9 mouse cellular contexts compared by ENCODE assay signal in the genomic region with DNA sequence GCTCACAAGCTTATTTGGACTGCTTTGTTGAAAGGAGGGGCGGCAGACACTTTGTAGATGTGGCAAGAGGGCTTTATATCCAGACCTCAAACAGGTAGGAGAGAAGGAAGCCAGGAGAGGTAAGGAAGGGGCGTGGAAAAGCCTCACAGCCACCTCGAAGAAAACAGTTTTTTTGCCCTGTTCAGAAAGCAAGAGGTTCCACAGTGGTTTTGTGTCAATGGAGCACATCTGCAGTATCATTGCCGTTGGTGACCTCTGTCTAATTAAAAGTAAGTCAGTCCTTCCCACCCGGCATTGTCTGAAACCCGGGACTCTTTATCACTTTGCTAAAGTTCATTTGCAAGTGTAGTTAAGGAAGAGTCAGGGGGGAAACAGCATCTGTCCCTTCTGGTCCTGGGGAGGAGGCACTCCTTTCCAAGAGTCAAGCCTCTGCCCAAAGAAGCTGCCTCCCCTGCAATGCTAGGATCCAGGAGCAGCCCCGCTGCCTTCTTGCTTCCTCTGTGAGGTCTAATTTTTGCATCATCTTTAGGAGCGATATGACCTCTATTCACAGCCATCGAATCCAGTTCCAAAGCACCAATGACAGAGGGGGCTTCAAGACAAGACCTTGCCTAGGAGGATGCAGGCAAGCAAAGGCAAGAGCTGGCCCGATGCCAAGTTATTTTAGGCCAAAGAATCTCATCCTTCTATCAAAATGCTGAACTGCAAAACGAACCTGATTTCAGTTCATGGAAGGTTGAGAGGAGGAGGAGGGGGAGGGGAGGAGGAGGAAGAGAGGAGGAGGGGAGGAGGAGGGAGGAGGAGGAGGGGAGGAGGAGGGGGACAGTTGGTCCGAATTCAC. TPM values are rescaled to one million over a fixed set of nuclear protein-coding genes. Genes with fewer than 3 reads are reported as not detected.
A peak's percentile ranks its signal among the peaks of the same experiment; 100 is the strongest.
DNase-seq lines count a peak whose midpoint lies in the region; ATAC-seq and TF ChIP-seq lines count a peak whose summit lies in the region.
"Had no signal": no experiment of that assay in that cellular context is flagged by ENCODE, and none has a peak within 500 bp of the region (broad histone marks: within the 10 kb centered on the region; RNA-seq: fewer than 3 reads in every experiment).

No protein-coding gene starts in this region.

- 10% methylated on average over 12 of the region's 12 CpGs for WGBS in hindbrain, embryonic 11.5 days

- H3K4me2 ChIP-seq in hindbrain, embryonic 11.5 days (replicated peaks; ENCODE audit: low read depth, low read length), result peak overlapping the region; percentile 56
- H3K4me2 ChIP-seq in myocyte (ENCODE audit: low read depth), result peak overlapping the region; percentile 83

- no peaks in the 10 kb centered on the region; the same call in 1 of the 2 replicates for H3K4me1 ChIP-seq in hindbrain, embryonic 11.5 days (replicated peaks; ENCODE audit: control insufficient read depth, insufficient read depth, low read length)

- no peaks in the 10 kb centered on the region for H3K36me3 ChIP-seq in hindbrain, embryonic 11.5 days (ENCODE audit: control insufficient read depth, insufficient read depth, low read length)
- no peaks in the 10 kb centered on the region for H3K36me3 ChIP-seq in myocyte (ENCODE audit: control insufficient read depth, insufficient read depth)

- intact Hi-C loops in left cerebral cortex, postnatal 36 days (cut with DNase I), result loop anchor here (1.0 to 2.0 kb wide), 2 partner anchors 72 to 153 kb away; partner anchors contain the start of gene Ttc21b

- H3K9me3 ChIP-seq in hindbrain, embryonic 11.5 days (ENCODE audit: control insufficient read depth, low read length), result no peaks in the 10 kb centered on the region

- no peaks in the 10 kb centered on the region for H3K27me3 ChIP-seq in hindbrain, embryonic 11.5 days (ENCODE audit: control insufficient read depth, insufficient read depth, low read length)
- H3K27me3 ChIP-seq in myocyte (ENCODE audit: control insufficient read depth, insufficient read depth, insufficient read length), result peaks cover 29% of the 10 kb centered on the region

- ATAC-seq in hindbrain, embryonic 11.5 days (ENCODE audit: low FRiP score), result peak; percentile 62
- ATAC-seq in inflammation-experienced regulatory T-cells, adult 6 months, result no peak

- no peaks in the 10 kb centered on the region for H3K79me2 ChIP-seq in myocyte (ENCODE audit: control insufficient read depth, insufficient read depth)

- no peak overlapping the region for H3K9ac ChIP-seq in hindbrain, embryonic 11.5 days (ENCODE audit: low read depth, low read length)

- peak; percentile 2 for DNase-seq in ovary, postnatal 14 days (ENCODE audit: low spot score)
- DNase-seq in ovary, adult 18-20 months (ENCODE audit: low spot score), result no peak
- peak; percentile 17 for DNase-seq in embryo, embryonic 10 days (ENCODE audit: low spot score)
- peak; percentile 66 for DNase-seq in hindbrain, embryonic 11.5 days (ENCODE audit: low spot score)
- DNase-seq in left cerebral cortex, postnatal 36 days (ENCODE audit: low spot score in 2 of 2), result peak; percentile 39 to 46
- DNase-seq in thymus, postnatal 36 days, result no peak

- H3ac ChIP-seq in myocyte (ENCODE audit: control insufficient read depth, insufficient read length), result no peak overlapping the region

- no peak overlapping the region for H3K27ac ChIP-seq in hindbrain, embryonic 11.5 days (ENCODE audit: low read depth, low read length)

- TF ChIP-seq POLR2A in myocyte (IDR thresholded peaks at IDR 0.05; ENCODE audit: insufficient read length, low read depth), result no peak

- peak overlapping the region; percentile 44 for H3K4me3 ChIP-seq in hindbrain, embryonic 11.5 days (ENCODE audit: low read depth, low read length)
- no peak overlapping the region for H3K4me3 ChIP-seq in myocyte

TF ChIP-seq in myocyte, 11 proteins besides CTCF, POLR2A, EP300 and RAD21:
- TF ChIP-seq CEBPB (IDR thresholded peaks at IDR 0.05; ENCODE audit: insufficient read depth, poor library complexity, severe bottlenecking), result no peak
- no peak for TF ChIP-seq E2F4 (IDR thresholded peaks at IDR 0.05; ENCODE audit: insufficient read depth)
- no peak for TF ChIP-seq SRF (IDR thresholded peaks at IDR 0.05; ENCODE audit: control insufficient read depth, insufficient read length, low read depth)

RNA-seq across cellular contexts. Expression of gene Scn1a, which starts 31.5 kb away (rescaled TPM):
- polyA plus RNA-seq in hindbrain, embryonic 11.5 days (2014; fragmentation: Nextera tagmentation; extraction: Ambion mirVana), result 2.3 and 2.4 TPM in 2 replicates
- 100 to 1,000 TPM; 110 to 120 TPM for total RNA-seq in left cerebral cortex, postnatal 36 days (2021)
- polyA plus RNA-seq in myocyte (2012; fragmentation: generic; extraction: Trizol), result not detected
- not detected for polyA plus RNA-seq in inflammation-experienced regulatory T-cells, adult 6 months (2017; shearing (Covaris generic))
- total RNA-seq: neutrophil, adult 5-6 weeks had no signal

Comparison
In these comparisons a context has a peak if more than half of its experiments do, and no peak if none do; other contexts are left out.
1. DNase-seq: peak in ovary, postnatal 14 days (single experiment), embryo, embryonic 10 days (single experiment), hindbrain, embryonic 11.5 days (single experiment) and left cerebral cortex, postnatal 36 days (2 of 2); none in ovary, adult 18-20 months (single experiment) and thymus, postnatal 36 days (0 of 2).